Mouse (Mus musculus) embryonic fibroblast, embryonic 13.5 days (primary cell): ENCODE measurements around the gene Sag. TPM values are rescaled to one million over a fixed set of nuclear protein-coding genes. Genes with fewer than 3 reads are reported as not detected.

ENCODE experiments used
- H3K27ac ChIP-seq: 2 replicates; pipeline ENCODE4 v1.5.1; 2012; ENCODE audit warnings: low read length, control low read depth, inconsistent platforms; ENCODE audit not compliant: insufficient read depth
- H3K4me1 ChIP-seq: 2 replicates; pipeline ENCODE4 v1.6.1; 2011; ENCODE audit warnings: low read length; ENCODE audit not compliant: control insufficient read depth, insufficient read depth
- H3K4me3 ChIP-seq: 2 replicates; pipeline ENCODE4 v1.5.1; 2011; ENCODE audit warnings: mild to moderate bottlenecking, control low read depth, low read length; ENCODE audit not compliant: insufficient read depth
- CTCF ChIP-seq: IDR thresholded peaks from 2 replicates; pipeline ENCODE4 v1.5.1; 2011; ENCODE audit warnings: mild to moderate bottlenecking, control low read depth, low read length, moderate library complexity, borderline replicate concordance; ENCODE audit not compliant: insufficient read depth
- POLR2A ChIP-seq: IDR thresholded peaks from 2 replicates; pipeline ENCODE4 v1.6.1; 2011; ENCODE audit warnings: low read depth, mild to moderate bottlenecking, control low read depth, low read length, moderate library complexity
- polyA plus RNA-seq: library from polyadenylated mRNA; stranded (reverse); fragments of >200 nt; gene quantifications from 2 replicates; pipeline ENCODE4 v1.2.4, GENCODE M21; 2011; ENCODE audit warnings: low read depth; ENCODE audit not compliant: missing spikeins, insufficient read length

The Sag gene
- polyA plus RNA-seq, 1 experiment = 0.81 TPM

- H3K4me1 ChIP-seq = peaks cover 3% of the 10 kb centered on the region; the same call in 1 of the 2 replicates
- no peak for TF ChIP-seq POLR2A
- TF ChIP-seq CTCF = no peak
Observed at GRCm38 (mm10) chr1:87866672-87867071, 63.2 kb downstream of the Sag start.

GRCm38 (mm10) chr1:87871546-87871945 lies 68.1 kb downstream of the Sag start:
- no peak for TF ChIP-seq CTCF
- no peak for TF ChIP-seq POLR2A
- no peak overlapping the region for H3K4me3 ChIP-seq
- peaks cover 3% of the 10 kb centered on the region; the same call in 1 of the 2 replicates for H3K4me1 ChIP-seq
- peak overlapping the region; percentile 62; the same call in 1 of the 2 replicates for H3K27ac ChIP-seq

More at GRCm38 (mm10) chr1:87866672-87867071, 63.2 kb downstream of the Sag start:
- Histone ChIP-seq H3K4me3 (no peak overlapping the region), H3K27ac (no peak overlapping the region)

DNA sequence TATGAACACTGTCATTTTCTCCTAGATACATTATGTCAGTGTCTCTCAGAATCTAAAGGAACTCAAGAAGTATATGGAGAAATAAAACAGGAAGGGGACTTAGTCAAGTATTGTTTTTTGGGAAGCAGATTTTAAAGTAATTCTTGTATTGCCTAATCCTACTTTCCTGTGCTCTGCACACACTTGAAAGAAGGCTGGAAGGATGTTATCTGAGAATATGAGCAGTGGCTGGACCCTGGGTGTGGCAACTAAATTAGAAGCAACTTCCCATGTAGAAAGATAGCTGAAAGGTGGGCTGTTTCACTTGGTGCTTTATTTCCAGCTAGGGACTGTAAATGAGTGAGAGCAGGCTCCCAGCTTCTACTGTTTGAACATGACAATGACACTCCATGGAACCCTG lies 69.6 kb downstream of the Sag start:
- peaks cover 3% of the 10 kb centered on the region; the same call in 1 of the 2 replicates for H3K4me1 ChIP-seq

DNA sequence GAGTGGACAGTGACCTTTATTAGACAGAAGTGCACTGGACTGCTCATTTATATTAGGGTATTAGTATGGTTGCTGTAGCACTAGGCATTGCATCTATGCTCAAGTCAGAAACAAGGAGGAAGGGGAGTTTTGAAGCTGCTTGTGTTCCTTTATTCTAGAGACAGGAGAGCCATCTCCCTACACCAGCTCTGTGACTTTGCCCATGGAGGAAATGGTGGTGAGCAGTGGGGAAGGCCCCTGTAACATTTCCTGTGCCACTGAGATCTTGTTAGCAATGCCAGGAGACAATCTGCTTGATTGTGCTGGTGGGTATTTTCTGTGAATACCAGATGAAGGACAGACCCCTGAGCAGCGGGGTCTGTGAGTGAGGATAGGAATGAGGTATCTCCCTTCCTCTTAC lies 72.6 kb downstream of the Sag start:
- TF ChIP-seq POLR2A = no peak
- no peak for TF ChIP-seq CTCF
- Histone ChIP-seq H3K4me1 (peaks cover 18% of the 10 kb centered on the region), H3K4me3 (no peak overlapping the region), H3K27ac (no peak overlapping the region)

More for the DNA sequence above, 69.6 kb downstream of the Sag start:
- Histone ChIP-seq H3K4me3 (no peak overlapping the region), H3K27ac (no peak overlapping the region)
- no peak for TF ChIP-seq POLR2A
- no peak for TF ChIP-seq CTCF

- no peak overlapping the region for H3K4me3 ChIP-seq
- no peak for TF ChIP-seq CTCF
- TF ChIP-seq POLR2A = no peak
- peaks cover 21% of the 10 kb centered on the region for H3K4me1 ChIP-seq
- no peak overlapping the region for H3K27ac ChIP-seq
Observed at GRCm38 (mm10) chr1:87877552-87878283, 74.2 kb downstream of the Sag start.

DNA sequence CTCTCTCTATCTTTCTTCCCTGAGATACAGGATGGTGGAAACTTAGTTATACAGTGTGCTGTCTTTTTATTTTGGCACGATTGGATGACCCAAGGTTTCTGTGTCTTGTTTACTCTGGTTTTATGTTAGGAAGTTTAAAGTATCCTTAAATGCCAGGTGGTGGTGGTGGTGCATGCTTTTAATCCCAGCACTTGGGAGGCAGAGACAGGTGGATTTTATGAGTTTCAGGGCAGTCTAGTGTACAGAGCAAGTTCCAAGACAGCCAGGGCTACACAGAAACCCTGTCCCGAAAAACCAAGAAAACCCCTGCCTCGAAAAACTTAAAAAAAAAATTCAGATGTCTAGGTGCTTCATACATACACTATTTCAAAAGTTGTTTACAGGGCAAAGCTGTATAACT lies 75.6 kb downstream of the Sag start:
- no peak overlapping the region for H3K4me3 ChIP-seq
- H3K27ac ChIP-seq = peak overlapping the region; percentile 54
- no peak for TF ChIP-seq CTCF
- no peak for TF ChIP-seq POLR2A
- peaks cover 21% of the 10 kb centered on the region for H3K4me1 ChIP-seq

DNA sequence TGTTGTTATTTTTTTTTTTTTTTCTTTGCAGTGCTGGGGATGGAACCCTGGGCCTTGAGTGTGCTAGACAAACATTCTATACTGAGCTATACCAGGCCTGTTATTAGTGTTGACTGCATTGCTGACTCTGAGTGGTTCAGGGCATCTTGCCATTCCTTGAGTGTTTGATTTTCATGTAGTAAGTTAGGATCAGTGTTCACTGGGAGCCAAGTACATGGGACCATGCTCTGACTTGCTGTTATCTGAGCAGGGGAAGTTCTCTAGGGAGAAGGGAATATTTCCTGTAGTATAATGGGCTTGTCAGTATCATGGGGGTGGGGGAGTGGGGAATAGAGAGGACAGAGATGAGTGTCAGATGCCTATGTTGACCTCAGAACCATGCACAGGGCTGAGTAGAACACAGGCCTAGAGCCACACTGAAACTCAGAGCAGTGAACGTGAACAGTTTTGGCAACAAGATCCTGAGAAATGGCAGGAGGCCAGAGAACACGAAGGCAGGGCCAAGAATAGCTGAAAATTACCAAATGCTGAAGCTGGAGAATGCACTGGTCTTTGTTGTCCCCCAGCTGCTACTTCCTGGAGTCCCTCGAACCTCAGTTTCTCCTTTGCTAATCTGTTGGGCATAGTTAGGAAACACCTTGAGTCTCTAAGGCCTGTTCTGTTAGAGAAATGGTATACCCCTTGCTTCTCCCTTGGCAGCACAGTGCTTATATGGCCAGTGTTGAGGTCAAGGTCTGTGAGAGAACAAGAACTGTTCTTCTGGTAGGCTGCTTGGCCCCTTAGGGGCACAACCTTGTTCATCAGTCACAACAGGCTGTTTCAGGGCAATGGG lies 76.2 kb downstream of the Sag start:
- no peak overlapping the region for H3K4me3 ChIP-seq
- TF ChIP-seq POLR2A (no peak), CTCF (no peak)
- peaks cover 21% of the 10 kb centered on the region for H3K4me1 ChIP-seq
- H3K27ac ChIP-seq = peak overlapping the region; percentile 88

GRCm38 (mm10) chr1:87880326-87880627 lies 76.8 kb downstream of the Sag start:
- Histone ChIP-seq H3K4me1 (peaks cover 21% of the 10 kb centered on the region), H3K4me3 (no peak overlapping the region), H3K27ac (peak overlapping the region; percentile 88)
- no peak for TF ChIP-seq POLR2A
- no peak for TF ChIP-seq CTCF

GRCm38 (mm10) chr1:87880856-87881255 lies 77.4 kb downstream of the Sag start:
- H3K4me1 ChIP-seq = peaks cover 21% of the 10 kb centered on the region
- no peak for TF ChIP-seq POLR2A
- TF ChIP-seq CTCF = no peak
- H3K27ac ChIP-seq = peak overlapping the region; percentile 84
- no peak overlapping the region for H3K4me3 ChIP-seq

- peak overlapping the region; percentile 84 for H3K27ac ChIP-seq
- TF ChIP-seq POLR2A (no peak), CTCF (no peak)
- H3K4me1 ChIP-seq = peaks cover 21% of the 10 kb centered on the region
- no peak overlapping the region for H3K4me3 ChIP-seq
Observed at GRCm38 (mm10) chr1:87881726-87882125, 78.2 kb downstream of the Sag start.
